Mouse (Mus musculus) layer of hippocampus, postnatal 36 days (tissue): ENCODE results near the gene Ehhadh. TPM values are rescaled to one million over a fixed set of nuclear protein-coding genes. Genes with fewer than 3 reads are reported as not detected.
"Not testable (repeated sequence)": the region's sequence is repeated elsewhere in the genome, so short reads cannot be mapped to it uniquely, and the experiment has no call there.

Experiments used
- DNase-seq, 2 experiments: peaks; one replicate each; pipeline ENCODE4 v3.0.0; 2022
- total RNA-seq, 2 experiments: library from RNA; stranded (reverse); gene quantifications; 2 replicates each; pipeline ENCODE4 v1.2.3; 2021

Gene Ehhadh
- total RNA-seq, 2 experiments from 2014 or later: 1.2 to 1.3 TPM

- peak; percentile 93 for DNase-seq
Measured at GRCm38 (mm10) chr16:21793875-21794696, 6.5 kb upstream of the Ehhadh start, which contains the start of gene Map3k13. Map3k13 (plus strand) TSS chr16:21794346.

GRCm38 (mm10) chr16:21793080-21793810 lies 5.6 kb upstream of the Ehhadh start:
- DNase-seq: not testable (repeated sequence)

DNA sequence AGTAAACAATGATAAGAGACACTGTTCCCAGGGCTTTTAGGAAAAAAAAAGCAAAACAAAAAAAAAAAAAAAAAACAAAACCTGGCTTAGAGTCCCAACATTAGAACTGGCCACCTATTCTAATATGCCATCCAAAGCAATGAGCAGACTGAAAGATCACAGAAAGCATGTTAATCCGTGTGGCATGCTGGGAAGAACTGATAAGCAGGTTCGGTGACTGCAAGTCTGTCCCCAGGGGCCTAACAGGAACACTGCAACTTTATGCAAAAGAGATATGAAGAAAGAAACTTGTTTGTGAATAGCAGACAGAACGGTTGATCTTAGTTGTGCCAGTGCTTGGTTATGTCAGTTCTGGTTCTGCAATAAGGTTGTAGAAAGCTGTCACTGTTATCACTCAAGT lies 4.2 kb upstream of the Ehhadh start:
- DNase-seq: no peak

DNA sequence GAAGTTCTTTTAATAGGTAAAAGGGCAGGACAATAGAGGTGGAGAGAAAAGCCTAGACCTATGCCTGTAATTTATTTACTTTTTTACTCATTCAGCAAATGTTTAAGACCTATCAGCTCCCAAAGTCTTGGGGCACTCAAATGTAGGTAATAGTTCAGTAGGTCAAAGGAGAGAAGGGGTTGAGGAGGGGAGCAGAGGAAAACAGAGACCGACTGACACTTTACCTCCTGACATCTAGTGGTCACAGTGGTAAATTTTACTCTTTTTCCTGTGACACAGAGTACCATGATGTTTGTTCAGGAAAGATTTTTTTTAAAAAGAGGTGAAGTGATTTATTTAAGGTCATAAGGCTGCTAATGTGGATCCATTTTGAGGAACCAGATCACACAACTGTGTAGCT lies 2.9 kb upstream of the Ehhadh start:
- DNase-seq: no peak

DNA sequence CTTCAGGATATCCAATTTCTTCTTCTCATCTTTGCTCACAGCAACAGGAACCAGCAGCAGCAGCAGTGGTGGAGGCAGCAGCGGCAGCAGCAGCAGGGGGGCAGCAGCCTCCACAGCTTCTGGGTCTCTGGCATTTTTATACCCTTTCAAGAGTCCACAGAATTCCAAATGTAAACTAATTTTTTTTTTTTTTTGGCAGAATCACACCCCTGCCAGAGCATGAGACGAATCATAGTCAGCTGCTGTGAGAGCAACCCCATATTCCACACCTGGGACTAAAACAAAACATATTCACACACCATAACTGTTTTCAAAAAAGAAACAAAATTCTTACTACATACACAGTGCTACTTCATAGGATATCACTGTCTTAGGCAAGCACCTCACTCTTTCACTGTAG lies 1.6 kb upstream of the Ehhadh start:
- no peak for DNase-seq

DNA sequence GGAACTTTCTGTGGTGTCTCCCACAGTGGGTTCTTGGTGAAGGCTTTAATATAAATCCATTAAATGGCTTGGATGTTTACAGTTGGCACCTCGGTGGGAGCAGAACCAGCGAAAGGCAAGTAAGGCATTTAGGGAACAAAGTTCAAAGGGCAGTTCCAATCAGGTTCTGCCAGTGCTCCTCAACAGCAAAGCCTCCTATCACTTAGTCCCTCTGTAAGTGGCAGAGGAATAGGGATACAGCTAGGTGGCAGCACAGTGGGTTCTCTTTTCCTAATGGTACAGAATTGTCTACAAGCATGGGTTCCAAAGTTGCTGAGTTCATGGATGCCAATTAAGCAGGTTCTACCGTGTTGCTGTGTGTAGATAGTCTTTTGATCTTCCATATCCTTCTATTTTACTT lies 974 bp upstream of the Ehhadh start:
- DNase-seq: no peak

DNA sequence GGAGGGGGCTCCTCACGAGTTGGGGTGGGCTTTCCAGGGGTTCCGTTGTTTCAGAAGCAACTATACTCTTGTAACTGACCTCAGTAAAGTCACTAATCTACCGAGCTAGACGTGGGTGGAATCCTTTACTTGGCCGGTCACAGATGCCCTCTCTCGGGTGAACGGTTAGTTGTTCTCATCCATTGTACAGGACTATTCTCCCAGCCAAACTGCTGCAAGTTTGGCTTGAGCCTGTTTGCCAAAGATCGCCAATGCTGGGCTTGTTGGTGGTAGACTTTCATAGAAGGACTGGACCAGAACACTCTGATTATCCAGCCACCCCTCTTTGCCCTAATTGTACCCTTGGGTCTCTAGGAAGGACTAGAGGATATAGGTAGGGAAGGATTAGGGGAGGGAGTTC lies 1.3 kb downstream of the Ehhadh start:
- no peak for DNase-seq

GRCm38 (mm10) chr16:21785000-21785399 lies 2.6 kb downstream of the Ehhadh start:
- DNase-seq: no peak

- DNase-seq: no peak
Measured at GRCm38 (mm10) chr16:21782807-21783206, 4.8 kb downstream of the Ehhadh start.

DNA sequence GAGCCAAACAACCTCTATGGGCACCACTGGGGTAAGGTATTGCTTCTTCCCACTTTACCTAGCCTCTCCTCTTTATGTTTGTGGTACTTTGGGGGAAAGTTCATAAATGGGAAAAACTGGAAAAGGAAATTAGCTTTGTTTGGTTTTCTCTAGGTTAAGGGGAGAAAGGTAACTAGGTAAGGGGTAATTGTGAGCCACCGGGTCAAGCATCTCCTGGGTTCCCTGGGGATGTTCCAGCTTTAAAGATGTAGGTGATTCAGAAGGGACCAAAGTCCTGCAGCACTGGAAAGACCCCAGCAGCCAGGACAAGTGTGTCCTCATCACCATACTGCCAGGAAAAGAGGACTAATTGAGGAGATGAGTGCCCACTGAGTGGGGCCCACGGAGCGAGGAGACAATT lies 5.7 kb downstream of the Ehhadh start:
- no peak for DNase-seq

DNA sequence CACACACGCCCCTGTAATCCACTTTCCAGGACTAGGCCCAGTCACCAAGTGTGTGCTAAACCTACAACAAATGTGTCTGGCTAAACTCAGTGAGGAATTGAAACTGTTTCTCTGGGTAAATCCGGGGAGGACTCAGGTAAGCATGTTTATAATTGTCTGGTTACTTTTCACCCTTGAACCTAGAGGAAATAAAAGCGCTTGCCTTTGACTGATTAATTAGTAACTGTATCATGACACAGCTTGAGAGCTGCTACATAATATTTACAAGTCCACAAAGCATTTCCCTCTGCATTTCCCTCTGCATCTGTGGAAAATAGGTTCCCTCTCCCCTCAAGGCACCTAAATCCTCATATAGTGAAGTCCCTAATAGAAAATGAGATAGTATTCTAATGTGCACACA lies 6.3 kb downstream of the Ehhadh start:
- no peak for DNase-seq

DNA sequence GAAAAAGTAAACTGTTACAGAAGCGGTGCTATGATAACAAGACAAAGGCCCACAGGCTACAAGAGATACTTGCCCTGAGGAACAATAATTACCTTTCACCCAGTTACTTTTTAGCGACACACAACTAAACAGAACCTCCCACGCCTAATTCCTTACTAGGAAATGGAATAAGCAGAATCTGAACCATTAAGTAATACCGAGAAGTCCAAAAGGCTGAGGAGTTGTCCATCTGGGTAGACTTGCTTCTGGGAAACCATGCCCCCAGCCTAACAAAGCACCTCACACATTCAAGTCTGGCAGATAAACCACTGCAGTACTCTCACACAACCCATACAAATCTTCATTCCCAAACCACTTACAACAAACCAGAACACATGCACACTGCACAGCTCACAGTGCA lies 8.5 kb downstream of the Ehhadh start:
- no peak for DNase-seq

DNA sequence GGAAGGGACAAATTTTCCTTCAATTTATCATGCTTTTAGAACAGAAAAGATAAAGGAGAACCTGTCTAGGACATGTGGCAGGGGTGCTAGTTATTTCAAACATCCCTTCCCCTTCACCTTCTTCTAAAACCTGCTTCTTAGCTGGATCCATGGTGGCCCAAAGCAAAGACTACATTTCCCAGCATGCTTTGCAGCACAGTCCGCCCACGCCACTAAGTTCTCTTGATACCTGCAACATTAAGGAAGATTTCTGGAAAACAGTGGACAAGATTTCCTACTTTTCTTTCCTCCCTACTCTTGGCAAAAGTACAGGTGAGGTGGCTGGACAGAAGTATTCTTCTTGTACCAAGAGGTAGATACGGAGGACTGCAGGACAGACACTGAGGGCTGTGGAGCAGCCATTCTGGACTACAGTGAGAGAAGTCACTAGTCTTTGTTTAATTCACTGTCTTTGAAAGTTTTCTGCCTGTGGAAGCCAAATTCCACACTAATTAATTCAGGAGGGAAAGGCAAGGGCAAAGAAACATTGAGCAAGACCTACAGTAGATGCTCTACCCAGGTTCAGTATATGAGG lies 9.2 kb downstream of the Ehhadh start:
- DNase-seq: no peak

- DNase-seq: no peak
Measured at GRCm38 (mm10) chr16:21774725-21775124, 12.9 kb downstream of the Ehhadh start.

GRCm38 (mm10) chr16:21769667-21770066 lies 17.9 kb downstream of the Ehhadh start:
- DNase-seq: no peak

DNA sequence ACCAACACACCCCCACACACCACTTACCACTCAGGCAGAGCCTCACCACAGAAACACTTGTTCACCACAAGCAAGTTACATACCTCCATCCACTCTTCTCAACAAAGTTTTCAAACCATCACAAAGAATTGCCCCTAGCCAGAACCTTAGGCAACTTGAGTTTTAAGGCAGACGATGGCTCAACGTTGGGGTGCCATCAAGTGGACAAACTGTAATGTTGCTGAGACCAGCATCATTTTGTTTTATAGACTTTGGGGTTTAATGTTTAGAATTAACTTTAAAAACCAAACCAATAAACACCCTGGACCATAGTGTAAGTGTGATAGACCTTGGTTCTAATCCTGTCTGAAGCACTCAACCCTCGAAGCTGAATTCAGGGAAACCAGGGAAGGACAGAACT lies 19.4 kb downstream of the Ehhadh start:
- no peak for DNase-seq

- no peak for DNase-seq
Measured at GRCm38 (mm10) chr16:21758447-21758846, 29.2 kb downstream of the Ehhadh start.

DNA sequence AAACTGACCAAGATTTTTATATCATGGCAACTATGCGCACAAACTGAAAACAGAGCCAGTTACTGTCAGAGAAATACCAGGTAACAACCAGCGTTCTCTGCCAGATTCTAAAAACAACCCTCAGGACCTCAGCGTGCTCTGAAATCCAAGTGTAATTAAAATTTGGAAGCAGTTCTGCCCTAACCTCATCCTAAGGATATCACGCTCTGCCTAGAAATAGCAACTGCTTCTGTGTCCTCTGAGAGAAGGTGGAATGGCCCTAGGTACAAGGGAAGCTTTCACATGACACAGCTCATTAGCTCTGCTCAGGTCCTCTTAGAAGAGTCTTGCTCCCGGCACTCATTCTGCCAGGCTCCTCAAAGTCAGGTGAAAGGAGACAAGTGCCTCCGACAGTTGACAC lies 44.2 kb downstream of the Ehhadh start:
- no peak for DNase-seq

DNA sequence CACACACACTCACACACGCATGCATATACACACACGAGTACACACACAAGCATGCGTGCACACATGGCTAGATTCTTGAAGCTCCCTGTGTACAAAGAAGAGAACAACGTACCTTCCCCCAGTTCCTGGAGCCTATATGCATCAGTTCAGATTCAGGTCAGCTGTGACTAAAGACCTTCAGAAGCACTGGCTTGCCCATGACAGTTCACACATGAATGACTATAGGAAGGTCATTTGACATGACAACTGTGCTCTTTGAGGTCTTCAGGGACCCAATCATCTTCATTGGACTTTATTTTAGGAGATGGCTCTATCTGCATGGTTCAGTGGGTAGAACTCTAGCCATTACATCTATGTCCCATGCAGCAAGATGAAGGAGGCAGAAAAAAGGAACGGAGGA lies 44.7 kb downstream of the Ehhadh start:
- DNase-seq: no peak

- DNase-seq: no peak
Measured at GRCm38 (mm10) chr16:21742191-21742870, 45.3 kb downstream of the Ehhadh start.

GRCm38 (mm10) chr16:21741542-21741941 lies 46.1 kb downstream of the Ehhadh start:
- no peak for DNase-seq

- no peak for DNase-seq
Measured at GRCm38 (mm10) chr16:21735638-21736037, 52.0 kb downstream of the Ehhadh start.

DNA sequence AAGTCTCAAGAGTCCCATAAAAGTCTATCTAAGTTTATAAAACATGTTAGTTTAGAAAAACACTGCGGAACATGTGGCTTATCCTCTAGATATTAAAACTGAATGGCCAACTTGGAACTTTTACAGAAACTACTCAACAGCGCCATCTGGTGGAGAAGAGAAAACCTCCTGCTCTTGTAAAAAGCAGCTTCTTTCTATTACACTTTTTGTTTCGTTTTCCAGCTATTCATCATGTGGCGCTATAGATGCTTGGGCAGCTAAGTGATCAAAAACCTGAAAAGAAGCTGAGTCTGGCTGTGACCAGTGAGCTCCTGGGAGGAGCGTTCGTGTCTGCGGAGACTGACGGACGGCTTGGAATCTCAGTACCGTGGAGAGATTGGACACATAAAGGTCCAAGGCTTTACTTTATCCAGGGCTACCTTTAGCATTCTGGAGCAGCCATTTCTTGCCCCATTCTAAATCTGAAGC lies 59.7 kb downstream of the Ehhadh start:
- DNase-seq: peak; percentile 48 to 72
